Mouse (Mus musculus) MEL (cell line): Measurements from ENCODE around the gene H2-T22. TPM values are rescaled to one million over a fixed set of nuclear protein-coding genes. Genes with fewer than 3 reads are reported as not detected.

ENCODE experiments used
- DNase-seq: peaks from one replicate; pipeline ENCODE4 v3.0.0; 2011; ENCODE audit warnings: low read depth, low spot score
- H3K27ac ChIP-seq: 2 replicates; pipeline ENCODE4 v1.5.1; 2012; ENCODE audit warnings: low read depth, mild to moderate bottlenecking, control low read depth, low read length, moderate library complexity; ENCODE audit not compliant: control insufficient read depth
- H3K27me3 ChIP-seq, 2 experiments: fragments of 150-350 bp in 1 of 2; sonication (generic) in 1 of 2; 2 replicates each; pipeline ENCODE4 v1.6.1; 2012; ENCODE audit warnings: low read length in 2 of 2, mild to moderate bottlenecking in 2 of 2, improper control_type of control experiment in 1 of 2, moderate library complexity in 1 of 2; ENCODE audit not compliant: insufficient read depth in 2 of 2, control insufficient read depth in 1 of 2
- H3K36me3 ChIP-seq, 2 experiments: 2 replicates each; pipeline ENCODE4 v1.6.1; 2012 to 2014; ENCODE audit warnings: low read length in 2 of 2, improper control_type of control experiment in 1 of 2, inconsistent platforms in 1 of 2, mild to moderate bottlenecking in 1 of 2; ENCODE audit not compliant: insufficient read depth in 2 of 2, control insufficient read depth in 1 of 2
- H3K4me1 ChIP-seq, 2 experiments: fragments of 150-350 bp in 1 of 2; sonication (generic) in 1 of 2; 2 replicates each; pipeline ENCODE4 v1.6.1; 2012; ENCODE audit warnings: low read length in 2 of 2, improper control_type of control experiment in 1 of 2, mild to moderate bottlenecking in 1 of 2; ENCODE audit not compliant: insufficient read depth in 2 of 2, control insufficient read depth in 1 of 2
- H3K4me3 ChIP-seq, 2 experiments: fragments of 150-350 bp in 1 of 2; sonication (generic) in 1 of 2; 2 replicates each; pipeline ENCODE4 v1.5.1; 2012; ENCODE audit warnings: low read depth in 2 of 2, low read length in 2 of 2, mild to moderate bottlenecking in 2 of 2, moderate library complexity in 2 of 2, control low read depth in 1 of 2, improper control_type of control experiment in 1 of 2; ENCODE audit not compliant: control insufficient read depth in 1 of 2, insufficient read depth in 1 of 2
- H3K79me2 ChIP-seq: 2 replicates; pipeline ENCODE4 v1.6.1; 2012; ENCODE audit warnings: mild to moderate bottlenecking, low read length, moderate library complexity; ENCODE audit not compliant: control insufficient read depth, poor library complexity, insufficient read depth
- H3K9ac ChIP-seq: 2 replicates; pipeline ENCODE4 v1.6.1; 2012; ENCODE audit warnings: low read depth, mild to moderate bottlenecking, control low read depth, low read length, moderate library complexity; ENCODE audit not compliant: control insufficient read depth, poor library complexity, severe bottlenecking
- H3K9me3 ChIP-seq: fragments of 150-350 bp; sonication (generic); replicated peaks from 2 replicates; pipeline ENCODE4 v1.6.1; 2012; ENCODE audit warnings: mild to moderate bottlenecking, low read length, improper control_type of control experiment, moderate library complexity; ENCODE audit not compliant: insufficient read depth
- BHLHE40 ChIP-seq: IDR thresholded peaks from 2 replicates; pipeline ENCODE4 v1.6.1; 2012; ENCODE audit warnings: low read depth, mild to moderate bottlenecking, inconsistent platforms, low read length, improper control_type of control experiment, borderline replicate concordance
- CHD2 ChIP-seq: IDR thresholded peaks from 2 replicates; pipeline ENCODE4 v1.6.1; 2011; ENCODE audit warnings: low read length, improper control_type of control experiment
- CTCF ChIP-seq, 3 experiments: IDR thresholded peaks in 2 of 3; conservative IDR thresholded peaks in 1 of 3; 2 replicates each; pipeline ENCODE4 v1.5.1; 2011 to 2012; ENCODE audit warnings: low read length in 3 of 3, low read depth in 2 of 3, mild to moderate bottlenecking in 2 of 3, improper control_type of control experiment in 1 of 3, inconsistent platforms in 1 of 3, mixed read lengths in 1 of 3, moderate library complexity in 1 of 3; ENCODE audit not compliant: control insufficient read depth in 1 of 3, insufficient read depth in 1 of 3, poor library complexity in 1 of 3, severe bottlenecking in 1 of 3
- ELF1 ChIP-seq: IDR thresholded peaks from 2 replicates; pipeline ENCODE4 v1.6.1; 2014; ENCODE audit warnings: low read depth, mild to moderate bottlenecking, inconsistent platforms, low read length, improper control_type of control experiment, moderate library complexity
- EP300 ChIP-seq, 2 experiments: IDR thresholded peaks; 2 replicates each; pipeline ENCODE4 v1.6.1; 2011; ENCODE audit warnings: improper control_type of control experiment in 2 of 2, low read length in 2 of 2, low read depth in 1 of 2, mild to moderate bottlenecking in 1 of 2
- ETS1 ChIP-seq: IDR thresholded peaks from 2 replicates; pipeline ENCODE4 v1.6.1; 2012; ENCODE audit warnings: low read depth, mild to moderate bottlenecking, inconsistent platforms, low read length, improper control_type of control experiment, moderate library complexity
- GATA1 ChIP-seq: IDR thresholded peaks from 2 replicates; pipeline ENCODE4 v1.6.1; 2011; ENCODE audit warnings: low read depth, low read length, improper control_type of control experiment
- HCFC1 ChIP-seq: IDR thresholded peaks from 2 replicates; pipeline ENCODE4 v1.6.1; 2012; ENCODE audit warnings: low read depth, mild to moderate bottlenecking, inconsistent platforms, low read length, improper control_type of control experiment, moderate library complexity
- JUND ChIP-seq: IDR thresholded peaks from 2 replicates; pipeline ENCODE4 v1.6.1; 2011; ENCODE audit warnings: low read depth, mild to moderate bottlenecking, improper control_type of control experiment, low read length
- MAX ChIP-seq: IDR thresholded peaks from 2 replicates; pipeline ENCODE4 v1.6.1; 2011; ENCODE audit warnings: low read length, improper control_type of control experiment
- MAZ ChIP-seq: IDR thresholded peaks from 2 replicates; pipeline ENCODE4 v1.6.1; 2012; ENCODE audit warnings: low read depth, mild to moderate bottlenecking, inconsistent platforms, low read length, improper control_type of control experiment
- MXI1 ChIP-seq: IDR thresholded peaks from 2 replicates; pipeline ENCODE4 v1.6.1; 2011; ENCODE audit warnings: mild to moderate bottlenecking, low read depth, low read length, improper control_type of control experiment
- MYC ChIP-seq: IDR thresholded peaks from 2 replicates; pipeline ENCODE4 v1.6.1; 2011; ENCODE audit warnings: low read depth, mild to moderate bottlenecking, low read length, improper control_type of control experiment, moderate library complexity
- NELFE ChIP-seq: IDR thresholded peaks from 2 replicates; pipeline ENCODE4 v1.6.1; 2011; ENCODE audit warnings: low read depth, low read length, improper control_type of control experiment
- POLR2A ChIP-seq, 2 experiments: IDR thresholded peaks; 2 replicates each; pipeline ENCODE4 v1.6.1; 2011 to 2012; ENCODE audit warnings: low read length in 2 of 2, mild to moderate bottlenecking in 2 of 2, control low read depth in 1 of 2, improper control_type of control experiment in 1 of 2, low read depth in 1 of 2, moderate library complexity in 1 of 2; ENCODE audit not compliant: control insufficient read depth in 1 of 2, insufficient read depth in 1 of 2, poor library complexity in 1 of 2
- POLR2AphosphoS5 ChIP-seq: IDR thresholded peaks from 2 replicates; pipeline ENCODE4 v1.6.1; 2012; ENCODE audit warnings: low read depth, borderline replicate concordance, mild to moderate bottlenecking, inconsistent platforms, low read length, moderate library complexity, mixed read lengths
- RAD21 ChIP-seq: IDR thresholded peaks from 2 replicates; pipeline ENCODE4 v1.6.1; 2011; ENCODE audit warnings: mild to moderate bottlenecking, low read depth, low read length, improper control_type of control experiment
- RCOR1 ChIP-seq: IDR thresholded peaks from 2 replicates; pipeline ENCODE4 v1.6.1; 2012; ENCODE audit warnings: low read depth, mild to moderate bottlenecking, inconsistent platforms, low read length, improper control_type of control experiment
- SIN3A ChIP-seq: IDR thresholded peaks from 2 replicates; pipeline ENCODE4 v1.6.1; 2012; ENCODE audit warnings: low read length, improper control_type of control experiment, inconsistent platforms
- SMC3 ChIP-seq: IDR thresholded peaks from 2 replicates; pipeline ENCODE4 v1.6.1; 2011; ENCODE audit warnings: low read depth, low read length, improper control_type of control experiment
- TBP ChIP-seq: IDR thresholded peaks from 2 replicates; pipeline ENCODE4 v1.8.0; 2011; ENCODE audit warnings: low read depth, low read length, improper control_type of control experiment
- TCF12 ChIP-seq: IDR thresholded peaks from 2 replicates; pipeline ENCODE4 v1.6.1; 2014; ENCODE audit warnings: low read depth, mild to moderate bottlenecking, inconsistent platforms, low read length, improper control_type of control experiment, moderate library complexity
- USF1 ChIP-seq: IDR thresholded peaks from 2 replicates; pipeline ENCODE4 v1.6.1; 2014; ENCODE audit warnings: low read depth, mild to moderate bottlenecking, inconsistent platforms, low read length, improper control_type of control experiment, moderate library complexity
- ZMIZ1 ChIP-seq: IDR thresholded peaks from 2 replicates; pipeline ENCODE4 v1.6.1; 2012; ENCODE audit warnings: low read depth, mild to moderate bottlenecking, inconsistent platforms, low read length, improper control_type of control experiment, moderate library complexity
- ZNF384 ChIP-seq: IDR thresholded peaks from 2 replicates; pipeline ENCODE4 v1.6.1; 2012; ENCODE audit warnings: low read depth, mild to moderate bottlenecking, inconsistent platforms, low read length, improper control_type of control experiment
- polyA plus RNA-seq, 2 experiments: library from polyadenylated mRNA; stranded (reverse) in 1 of 2; unstranded in 1 of 2; fragments of >175 nt in 1 of 2; fragments of >200 nt in 1 of 2; gene quantifications; 2 replicates each; pipeline versions ENCODE4 v1.2.1 to v1.2.4; 2012; ENCODE audit warnings: low replicate concordance in 2 of 2, low read depth in 1 of 2; ENCODE audit not compliant: insufficient read length in 2 of 2, insufficient read depth in 1 of 2, missing spikeins in 1 of 2
- total RNA-seq: library from RNA; depleted of rRNA; stranded (reverse); fragments of 300-350 nt; gene quantifications from 2 replicates; pipeline ENCODE4 v1.2.3, GENCODE M21; 2012

H2-T22 gene
- total and polyA plus RNA-seq, 3 experiments: 22.5 to 45.5 TPM; not detected in 1

- Histone ChIP-seq H3K27me3 (no peaks in the 10 kb centered on the region), H3K4me3 (no peak overlapping the region), H3K79me2 (peaks cover 61% of the 10 kb centered on the region), H3K27ac (peak overlapping the region; percentile 97), H3K4me1 (peaks cover 42 to 55% of the 10 kb centered on the region in 2 experiments), H3K36me3 (peaks cover 2 to 60% of the 10 kb centered on the region in 2 experiments; a peak in 3 of 4 replicates), H3K9ac (no peak overlapping the region), H3K9me3 (no peaks in the 10 kb centered on the region)
- TF ChIP-seq SIN3A: 0 out of 2 replicates have a peak, but pooled peaks have one; percentile 8
- TF ChIP-seq POLR2AphosphoS5: no peak
- DNase-seq: peak; percentile 42
Measured at GRCm38 (mm10) chr17:36025197-36025596, 17.4 kb downstream of the H2-T22 start.

- H3K36me3 ChIP-seq: peaks cover 2 to 57% of the 10 kb centered on the region in 2 experiments; a peak in 3 of 4 replicates
- peak overlapping the region; percentile 19 to 33 for H3K4me3 ChIP-seq
- H3K9me3 ChIP-seq: no peaks in the 10 kb centered on the region
- H3K27me3 ChIP-seq: no peaks in the 10 kb centered on the region
- peak; percentile 81 for DNase-seq
- peaks cover 38 to 52% of the 10 kb centered on the region in 2 experiments for H3K4me1 ChIP-seq
- peaks cover 67% of the 10 kb centered on the region for H3K79me2 ChIP-seq
- H3K27ac ChIP-seq: peak overlapping the region; percentile 97
- TF ChIP-seq ELF1: 0 out of 2 replicates have a peak, but pooled peaks have one; percentile 39
- TF ChIP-seq SMC3: no peak
- TF ChIP-seq MXI1: peak; percentile 90
- TF ChIP-seq CTCF (IDR thresholded peaks at IDR 0.05 in 2 of 3, conservative IDR thresholded peaks at IDR 0.05 in 1 of 3; ENCODE audit: control insufficient read depth in 1 of 3, insufficient read depth in 1 of 3, low read depth in 2 of 3, low read length in 3 of 3, poor library complexity in 1 of 3, severe bottlenecking in 1 of 3): no peak
- TF ChIP-seq POLR2A (IDR thresholded peaks at IDR 0.05; ENCODE audit: control insufficient read depth in 1 of 2, insufficient read depth in 1 of 2, low read depth in 1 of 2, low read length in 2 of 2, poor library complexity in 1 of 2): peak in 1 of 2 experiments; percentile 55; a peak in 2 of 4 replicates
- no peak for TF ChIP-seq USF1
- peak; percentile 96 for TF ChIP-seq SIN3A
- peak; percentile 39; the same call in 1 of the 2 replicates for TF ChIP-seq RCOR1
- TF ChIP-seq CHD2: no peak
- 0 out of 2 replicates have a peak, but pooled peaks have one; percentile 1 for TF ChIP-seq BHLHE40
- peak; percentile 88 for TF ChIP-seq GATA1
- TF ChIP-seq EP300 (IDR thresholded peaks at IDR 0.05; ENCODE audit: low read depth in 1 of 2, low read length in 2 of 2): peak; percentile 76 to 81
- TF ChIP-seq TBP: peak; percentile 73; the same call in 1 of the 2 replicates
- peak; percentile 54 for TF ChIP-seq TCF12
- peak; percentile 78 for TF ChIP-seq ZNF384
- peak; percentile 43; the same call in 1 of the 2 replicates for TF ChIP-seq HCFC1
- no peak for TF ChIP-seq ZMIZ1
- peak; percentile 52; the same call in 1 of the 2 replicates for TF ChIP-seq MAX
- peak; percentile 19; the same call in 1 of the 2 replicates for TF ChIP-seq MAZ
- peak; percentile 97 for TF ChIP-seq ETS1
- TF ChIP-seq MYC: peak; percentile 76; the same call in 1 of the 2 replicates
- 0 out of 2 replicates have a peak, but pooled peaks have one; percentile 62 for TF ChIP-seq JUND
- peak; percentile 33; the same call in 1 of the 2 replicates for TF ChIP-seq NELFE
- TF ChIP-seq RAD21: no peak
- TF ChIP-seq, all 39 proteins: peak for 18
- H3K9ac ChIP-seq: peak overlapping the region; percentile 39
Measured at GRCm38 (mm10) chr17:36023710-36024654, 18.6 kb downstream of the H2-T22 start.
